In the genomic region with DNA sequence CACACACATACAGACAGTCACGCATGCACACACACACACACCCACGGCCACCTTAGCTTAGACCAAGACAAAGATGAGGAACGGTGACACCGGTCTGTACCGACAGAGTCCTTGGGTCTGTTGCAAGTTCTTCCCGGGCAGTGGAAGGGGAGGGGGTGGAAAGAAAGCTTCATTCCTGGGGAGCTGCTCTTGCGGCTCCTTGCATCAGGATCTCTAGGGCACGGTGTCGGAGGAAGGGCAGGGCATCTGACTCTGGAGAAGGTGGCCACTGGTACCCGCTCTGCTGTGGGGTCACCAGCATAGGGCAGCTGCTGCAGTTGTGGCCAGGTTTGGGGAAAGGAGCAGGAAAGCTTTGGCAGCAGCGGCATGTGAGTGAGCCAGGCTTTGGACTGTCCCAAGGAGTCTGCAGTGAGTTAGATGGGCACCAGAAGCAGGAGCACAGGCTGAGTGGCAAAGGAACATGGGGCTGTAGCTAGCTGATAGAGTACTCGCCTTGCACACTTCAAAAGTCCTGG, we compare ENCODE assay signal across 21 mouse cellular contexts. TPM values are rescaled to one million over a fixed set of nuclear protein-coding genes. Genes with fewer than 3 reads are reported as not detected.
DNase-seq lines count a peak whose midpoint lies in the region; ATAC-seq and TF ChIP-seq lines count a peak whose summit lies in the region.
"Had no signal": no experiment of that assay in that cellular context is flagged by ENCODE, and none has a peak within 500 bp of the region (broad histone marks: within the 10 kb centered on the region; RNA-seq: fewer than 3 reads in every experiment).

No protein-coding gene starts in this region.

- no peak for DNase-seq in gastrocnemius, adult 2 months
- no peak for DNase-seq in gastrocnemius, postnatal 14 days
- DNase-seq in heart, postnatal 4 days: no peak
- peak; percentile 79 for DNase-seq in midbrain, embryonic 11.5 days (ENCODE audit: low spot score, missing footprints)
- DNase-seq in Muller cell, postnatal 12 days (ENCODE audit: inconsistent ontology term): no peak
- DNase-seq: adrenal gland, adult 8-10 months; cerebellum, postnatal 10 days; kidney, postnatal 10 days; layer of hippocampus, postnatal 36 days; liver, postnatal 0 days; lung, postnatal 14 days; right cerebral cortex, adult 18-20 months had no signal

- no peak for ATAC-seq in heart, embryonic 16.5 days (replicated peaks; ENCODE audit: extremely low read depth, insufficient read depth, low FRiP score)
- no peak for ATAC-seq in midbrain, embryonic 11.5 days (ENCODE audit: low FRiP score)
- ATAC-seq in midbrain, embryonic 13.5 days: no peak
- ATAC-seq: liver, postnatal 0 days; Patski had no signal

- peak; percentile 49 for TF ChIP-seq POLR2A in myocyte (IDR thresholded peaks at IDR 0.05; ENCODE audit: insufficient read length, low read depth)

- H3K27me3 ChIP-seq in heart, embryonic 16.5 days (ENCODE audit: control insufficient read depth, insufficient read depth, low read length): no peaks in the 10 kb centered on the region
- no peaks in the 10 kb centered on the region for H3K27me3 ChIP-seq in midbrain, embryonic 11.5 days (ENCODE audit: control insufficient read depth, insufficient read depth, low read length)
- peaks cover 23% of the 10 kb centered on the region; the same call in 1 of the 2 replicates for H3K27me3 ChIP-seq in midbrain, embryonic 13.5 days
- no peaks in the 10 kb centered on the region for H3K27me3 ChIP-seq in myocyte (ENCODE audit: control insufficient read depth, insufficient read depth, insufficient read length)
- H3K27me3 ChIP-seq: Patski had no signal

- intact Hi-C loops in gastrocnemius, adult 2 months (cut with DNase I): no loop called here
- intact Hi-C loops in gastrocnemius, postnatal 14 days (cut with DNase I; ENCODE audit: low total_unique reads): no loop called here

- no peak for TF ChIP-seq CTCF in gastrocnemius, adult 2 months (IDR thresholded peaks at IDR 0.05)

- H3K4me2 ChIP-seq in heart, embryonic 16.5 days (ENCODE audit: low read depth, low read length): no peak overlapping the region
- H3K4me2 ChIP-seq in midbrain, embryonic 11.5 days: no peak overlapping the region
- no peak overlapping the region for H3K4me2 ChIP-seq in midbrain, embryonic 13.5 days (replicated peaks)
- peak overlapping the region; percentile 69 for H3K4me2 ChIP-seq in myocyte (ENCODE audit: low read depth)
- H3K4me2 ChIP-seq: hindbrain, embryonic 14.5 days; neural tube, embryonic 13.5 days had no signal

- H3K9ac ChIP-seq in heart, embryonic 16.5 days (ENCODE audit: low read length): peak overlapping the region; percentile 55; the same call in 1 of the 2 replicates
- no peak overlapping the region for H3K9ac ChIP-seq in midbrain, embryonic 11.5 days (ENCODE audit: low read length)
- no peak overlapping the region for H3K9ac ChIP-seq in midbrain, embryonic 13.5 days (replicated peaks)
- H3K9ac ChIP-seq: hindbrain, embryonic 14.5 days; liver, postnatal 0 days; neural tube, embryonic 13.5 days had no signal

- H3K4me3 ChIP-seq in gastrocnemius, adult 2 months: no peak overlapping the region
- no peak overlapping the region for H3K4me3 ChIP-seq in heart, embryonic 16.5 days (ENCODE audit: low read length)
- H3K4me3 ChIP-seq in midbrain, embryonic 11.5 days (ENCODE audit: low read depth, low read length): no peak overlapping the region
- H3K4me3 ChIP-seq in midbrain, embryonic 13.5 days (replicated peaks): no peak overlapping the region
- no peak overlapping the region for H3K4me3 ChIP-seq in myocyte
- H3K4me3 ChIP-seq: layer of hippocampus, adult 2 months; megakaryocyte, embryonic 14.5 days; neural tube, embryonic 13.5 days had no signal

- H3K36me3 ChIP-seq in heart, embryonic 16.5 days (ENCODE audit: control insufficient read depth, insufficient read depth): no peaks in the 10 kb centered on the region
- H3K36me3 ChIP-seq in midbrain, embryonic 11.5 days (ENCODE audit: control insufficient read depth, insufficient read depth, low read length): no peaks in the 10 kb centered on the region
- no peaks in the 10 kb centered on the region for H3K36me3 ChIP-seq in midbrain, embryonic 13.5 days
- H3K36me3 ChIP-seq in myocyte (ENCODE audit: control insufficient read depth, insufficient read depth): no peaks in the 10 kb centered on the region
- H3K36me3 ChIP-seq: neural tube, embryonic 13.5 days had no signal

- WGBS in heart, embryonic 16.5 days: 52% methylated on average over 12 of the region's 12 CpGs
- WGBS in midbrain, embryonic 11.5 days: 52% methylated on average over 12 of the region's 12 CpGs
- WGBS in midbrain, embryonic 13.5 days: 63% methylated on average over 12 of the region's 12 CpGs

- peak overlapping the region; percentile 20; the same call in 1 of the 2 replicates for H3K27ac ChIP-seq in gastrocnemius, adult 2 months
- peak overlapping the region; percentile 64 for H3K27ac ChIP-seq in heart, embryonic 16.5 days (ENCODE audit: low read length)
- H3K27ac ChIP-seq in midbrain, embryonic 11.5 days (ENCODE audit: low read depth, low read length): no peak overlapping the region
- no peak overlapping the region for H3K27ac ChIP-seq in midbrain, embryonic 13.5 days
- H3K27ac ChIP-seq: hindbrain, embryonic 14.5 days; layer of hippocampus, adult 2 months had no signal

- H3K9me3 ChIP-seq in heart, embryonic 16.5 days (replicated peaks; ENCODE audit: control insufficient read depth, low read length): no peaks in the 10 kb centered on the region
- H3K9me3 ChIP-seq in midbrain, embryonic 11.5 days (ENCODE audit: control insufficient read depth, low read length): no peaks in the 10 kb centered on the region
- no peaks in the 10 kb centered on the region for H3K9me3 ChIP-seq in midbrain, embryonic 13.5 days
- H3K9me3 ChIP-seq: megakaryocyte, embryonic 14.5 days; neural tube, embryonic 13.5 days had no signal

- peaks cover 79% of the 10 kb centered on the region for H3K4me1 ChIP-seq in heart, embryonic 16.5 days (ENCODE audit: control insufficient read depth, insufficient read depth, low read length)
- H3K4me1 ChIP-seq in midbrain, embryonic 11.5 days (ENCODE audit: control insufficient read depth, insufficient read depth, low read length): peaks cover 16% of the 10 kb centered on the region
- H3K4me1 ChIP-seq in midbrain, embryonic 13.5 days (replicated peaks): peaks cover 47% of the 10 kb centered on the region
- H3K4me1 ChIP-seq: megakaryocyte, embryonic 14.5 days had no signal

- no peak overlapping the region for H3ac ChIP-seq in myocyte (ENCODE audit: control insufficient read depth, insufficient read length)

- peaks cover 100% of the 10 kb centered on the region for H3K79me2 ChIP-seq in myocyte (ENCODE audit: control insufficient read depth, insufficient read depth)

TF ChIP-seq in myocyte, 11 proteins besides CTCF, POLR2A, EP300 and RAD21:
- TF ChIP-seq SRF (IDR thresholded peaks at IDR 0.05; ENCODE audit: control insufficient read depth, insufficient read length, low read depth) (no peak), CEBPB (IDR thresholded peaks at IDR 0.05; ENCODE audit: insufficient read depth, poor library complexity, severe bottlenecking) (peak; percentile 97), MYOG (IDR thresholded peaks at IDR 0.05; ENCODE audit: control insufficient read depth in 1 of 3, insufficient read depth in 1 of 3, insufficient read length in 2 of 3, low read depth in 2 of 3) (peak in 1 of 3 experiments; percentile 70), TCF12 (IDR thresholded peaks at IDR 0.05; ENCODE audit: insufficient read depth, poor library complexity, severe bottlenecking) (no peak), POLR2AphosphoS2 (IDR thresholded peaks at IDR 0.05; ENCODE audit: insufficient read length, low read depth) (peak; percentile 41), MYOD1 (IDR thresholded peaks at IDR 0.05; ENCODE audit: control insufficient read depth in 1 of 3, insufficient read length in 2 of 3, low read depth in 2 of 3) (peak in 1 of 3 experiments; percentile 62), E2F4 (IDR thresholded peaks at IDR 0.05; ENCODE audit: insufficient read depth) (no peak)

RNA-seq across cellular contexts. Expression of gene Unc5b, which starts 29.4 kb away (rescaled TPM):
- total RNA-seq in gastrocnemius, adult 2 months (2021): 1 to 10 TPM; 1.4 to 2.9 TPM
- total RNA-seq in gastrocnemius, postnatal 14 days (2021): 10 to 100 TPM in 1 of 2 experiments, 1 to 10 TPM in 1; 7.3 to 12.1 TPM
- polyA plus RNA-seq in heart, embryonic 16.5 days (2015; fragmentation: Nextera tagmentation; extraction: Ambion mirVana): 10.0 and 12.5 TPM in 2 replicates
- 10 to 100 TPM; 42.1 to 43.3 TPM for total RNA-seq in heart, postnatal 4 days (2021)
- polyA plus RNA-seq in midbrain, embryonic 11.5 days (2014; fragmentation: Nextera tagmentation; extraction: Ambion mirVana): 2.8 and 3.5 TPM in 2 replicates
- 3.1 and 4.0 TPM in 2 replicates for polyA plus RNA-seq in midbrain, embryonic 13.5 days (2015; fragmentation: Nextera tagmentation; extraction: Ambion mirVana)
- polyA plus RNA-seq in myocyte (2012; fragmentation: generic; extraction: Trizol): 91.9 TPM
- total RNA-seq: granulocyte monocyte progenitor cell, adult 5-6 weeks had no signal

RNA-seq across cellular contexts. Expression of gene Slc29a3, which starts 49.4 kb away (rescaled TPM):
- 1 to 10 TPM; 1.4 to 2.7 TPM for total RNA-seq in gastrocnemius, adult 2 months (2021)
- 1 to 10 TPM; 3.8 to 5.4 TPM for total RNA-seq in gastrocnemius, postnatal 14 days (2021)
- 6.6 and 8.0 TPM in 2 replicates for polyA plus RNA-seq in heart, embryonic 16.5 days (2015; fragmentation: Nextera tagmentation; extraction: Ambion mirVana)
- 1 to 10 TPM; 6.9 to 8.2 TPM for total RNA-seq in heart, postnatal 4 days (2021)
- polyA plus RNA-seq in midbrain, embryonic 11.5 days (2014; fragmentation: Nextera tagmentation; extraction: Ambion mirVana): 6.9 and 8.7 TPM in 2 replicates
- 10.3 and 14.0 TPM in 2 replicates for polyA plus RNA-seq in midbrain, embryonic 13.5 days (2015; fragmentation: Nextera tagmentation; extraction: Ambion mirVana)
- 4.7 TPM for polyA plus RNA-seq in myocyte (2012; fragmentation: generic; extraction: Trizol)

Comparison
In these comparisons a context has a peak if more than half of its experiments do, and no peak if none do; other contexts are left out.
1. H3K27ac ChIP-seq: peak in gastrocnemius, adult 2 months (single experiment) and heart, embryonic 16.5 days (single experiment); none in midbrain, embryonic 11.5 days (single experiment) and midbrain, embryonic 13.5 days (single experiment).